Comparison of ENCODE assay signal across 11 mouse cellular contexts in genomic region chr17:87872286-87872685, GRCm38 (mm10). TPM values are rescaled to one million over a fixed set of nuclear protein-coding genes. Genes with fewer than 3 reads are reported as not detected.
DNase-seq lines count a peak whose midpoint lies in the region; ATAC-seq and TF ChIP-seq lines count a peak whose summit lies in the region.
"Had no signal": no experiment of that assay in that cellular context is flagged by ENCODE, and none has a peak within 500 bp of the region (broad histone marks: within the 10 kb centered on the region; RNA-seq: fewer than 3 reads in every experiment).

No protein-coding gene starts in this region.

- no peak for TF ChIP-seq POLR2A in kidney, adult 2 months (IDR thresholded peaks at IDR 0.05; ENCODE audit: low read depth, low read length)

- no peak overlapping the region for H3K4me3 ChIP-seq in midbrain, embryonic 13.5 days (replicated peaks)
- no peak overlapping the region for H3K4me3 ChIP-seq in midbrain, embryonic 16.5 days (ENCODE audit: low read depth, low read length)
- no peak overlapping the region for H3K4me3 ChIP-seq in hindbrain, embryonic 16.5 days (ENCODE audit: low read length)
- H3K4me3 ChIP-seq in kidney, adult 2 months (ENCODE audit: insufficient read depth, low read depth, low read length) = no peak overlapping the region
- H3K4me3 ChIP-seq: liver, embryonic 15.5 days; megakaryocyte, embryonic 14.5 days had no signal

- peaks cover 15% of the 10 kb centered on the region for H3K4me1 ChIP-seq in midbrain, embryonic 13.5 days (replicated peaks)
- H3K4me1 ChIP-seq in midbrain, embryonic 16.5 days (ENCODE audit: control insufficient read depth, insufficient read depth, low read length) = peaks cover 7% of the 10 kb centered on the region
- H3K4me1 ChIP-seq in hindbrain, embryonic 16.5 days (ENCODE audit: control insufficient read depth, insufficient read depth, low read depth, low read length) = peaks cover 8% of the 10 kb centered on the region
- no peaks in the 10 kb centered on the region for H3K4me1 ChIP-seq in kidney, adult 2 months (ENCODE audit: control insufficient read depth, insufficient read depth, low read length)
- H3K4me1 ChIP-seq: liver, embryonic 15.5 days had no signal

- 24% methylated on average over 4 of the region's 4 CpGs for WGBS in midbrain, embryonic 13.5 days
- 15% methylated on average over 4 of the region's 4 CpGs for WGBS in midbrain, embryonic 16.5 days
- 16% methylated on average over 4 of the region's 4 CpGs for WGBS in hindbrain, embryonic 16.5 days
- 43% methylated on average over 4 of the region's 4 CpGs for WGBS in kidney, adult 2 months

- no peaks in the 10 kb centered on the region for H3K9me3 ChIP-seq in midbrain, embryonic 13.5 days
- no peaks in the 10 kb centered on the region for H3K9me3 ChIP-seq in midbrain, embryonic 16.5 days (replicated peaks; ENCODE audit: control insufficient read depth, low read length, poor library complexity, severe bottlenecking)
- no peaks in the 10 kb centered on the region for H3K9me3 ChIP-seq in hindbrain, embryonic 16.5 days (ENCODE audit: control insufficient read depth, low read length)
- H3K9me3 ChIP-seq: liver, embryonic 15.5 days had no signal

- 0 out of 2 replicates have a peak, but pooled peaks have one; percentile 38 for ATAC-seq in midbrain, embryonic 13.5 days
- no peak for ATAC-seq in midbrain, embryonic 16.5 days
- peak; percentile 72 for ATAC-seq in hindbrain, embryonic 16.5 days

- H3K27me3 ChIP-seq in midbrain, embryonic 13.5 days = peaks cover 25% of the 10 kb centered on the region
- H3K27me3 ChIP-seq in midbrain, embryonic 16.5 days (ENCODE audit: control insufficient read depth, insufficient read depth, low read depth, low read length) = no peaks in the 10 kb centered on the region
- no peaks in the 10 kb centered on the region; the same call in 1 of the 2 replicates for H3K27me3 ChIP-seq in hindbrain, embryonic 16.5 days (replicated peaks; ENCODE audit: control insufficient read depth, insufficient read depth, low read length)
- no peaks in the 10 kb centered on the region for H3K27me3 ChIP-seq in kidney, adult 2 months (replicated peaks; ENCODE audit: control insufficient read depth, insufficient read depth, low read length)
- H3K27me3 ChIP-seq: liver, embryonic 15.5 days; megakaryocyte, embryonic 14.5 days had no signal

- no peak overlapping the region for H3K9ac ChIP-seq in midbrain, embryonic 13.5 days (replicated peaks)
- no peak overlapping the region for H3K9ac ChIP-seq in midbrain, embryonic 16.5 days (ENCODE audit: low read depth, low read length)
- no peak overlapping the region for H3K9ac ChIP-seq in hindbrain, embryonic 16.5 days (ENCODE audit: low read depth, low read length)
- H3K9ac ChIP-seq: liver, embryonic 15.5 days had no signal

- H3K4me2 ChIP-seq in midbrain, embryonic 13.5 days (replicated peaks) = no peak overlapping the region
- H3K4me2 ChIP-seq in midbrain, embryonic 16.5 days (ENCODE audit: low read length) = no peak overlapping the region
- no peak overlapping the region for H3K4me2 ChIP-seq in hindbrain, embryonic 16.5 days (ENCODE audit: low read length)
- H3K4me2 ChIP-seq: liver, embryonic 15.5 days had no signal

- 0 out of 2 replicates have a peak overlapping the region, but pooled peaks have one; percentile 9 for H3K27ac ChIP-seq in midbrain, embryonic 13.5 days
- H3K27ac ChIP-seq in midbrain, embryonic 16.5 days (ENCODE audit: low read length) = no peak overlapping the region
- H3K27ac ChIP-seq in hindbrain, embryonic 16.5 days (ENCODE audit: low read depth, low read length) = peak overlapping the region; percentile 37; the same call in 1 of the 2 replicates
- H3K27ac ChIP-seq in kidney, adult 2 months (ENCODE audit: insufficient read depth, low read depth, low read length) = no peak overlapping the region
- H3K27ac ChIP-seq: liver, embryonic 15.5 days had no signal

- peak; percentile 98 for DNase-seq in cerebellum, adult 9-11 months
- peak; percentile 46 for DNase-seq in retina, postnatal 1 day
- DNase-seq in kidney, adult 2 months = no peak
- no peak for DNase-seq in urinary bladder, postnatal 25 days (ENCODE audit: low spot score)
- DNase-seq: embryo, embryonic 11 days; kidney, postnatal 4 days had no signal

- no peak for TF ChIP-seq CTCF in kidney, adult 2 months (conservative IDR thresholded peaks at IDR 0.05; ENCODE audit: insufficient read depth, insufficient read length, low read depth, low read length)

- no peaks in the 10 kb centered on the region for H3K36me3 ChIP-seq in midbrain, embryonic 13.5 days
- no peaks in the 10 kb centered on the region for H3K36me3 ChIP-seq in midbrain, embryonic 16.5 days (ENCODE audit: control insufficient read depth, insufficient read depth, low read length)
- no peaks in the 10 kb centered on the region for H3K36me3 ChIP-seq in hindbrain, embryonic 16.5 days (ENCODE audit: control insufficient read depth, insufficient read depth, low read length)
- no peaks in the 10 kb centered on the region for H3K36me3 ChIP-seq in kidney, adult 2 months (ENCODE audit: control insufficient read depth, insufficient read depth, low read length)
- H3K36me3 ChIP-seq: liver, embryonic 15.5 days had no signal

RNA-seq across cellular contexts. Expression of gene Rpl36-ps4, which starts 48.5 kb away (rescaled TPM):
- polyA plus RNA-seq in midbrain, embryonic 13.5 days (2015; fragmentation: Nextera tagmentation; extraction: Ambion mirVana) = not detected in 2 replicates
- not detected in 2 replicates for polyA plus RNA-seq in midbrain, embryonic 16.5 days (2015; fragmentation: Nextera tagmentation; extraction: Ambion mirVana)
- not detected in 2 replicates for polyA plus RNA-seq in hindbrain, embryonic 16.5 days (2015; fragmentation: Nextera tagmentation; extraction: Ambion mirVana)
- polyA plus RNA-seq in kidney, adult 2 months (2012; rRNA removed) = not detected in 2 replicates
- polyA plus RNA-seq: liver, embryonic 15.5 days had no signal

Comparison
In these comparisons a context has a peak if more than half of its experiments do, and no peak if none do; other contexts are left out.
1. H3K27ac ChIP-seq: peak in midbrain, embryonic 13.5 days (single experiment) and hindbrain, embryonic 16.5 days (single experiment); none in midbrain, embryonic 16.5 days (single experiment) and kidney, adult 2 months (single experiment).
2. DNase-seq: peak in cerebellum, adult 9-11 months (single experiment) and retina, postnatal 1 day (single experiment); none in kidney, adult 2 months (single experiment) and urinary bladder, postnatal 25 days (single experiment).